Mouse (Mus musculus): ENCODE measurements around the gene Tldc2.

The Tldc2 gene

GRCm38 (mm10) chr2:157086796-157087195 is at the start of gene Tldc2:
TSS of gene Tldc2 (plus strand) at chr2:157087055.
- DNase-seq (ENCODE audit: low read depth, low spot score) = no peak

- DNase-seq (ENCODE audit: low read depth, low spot score) = no peak
Observed at GRCm38 (mm10) chr2:157037303-157037702, 49.6 kb upstream of the Tldc2 start.

GRCm38 (mm10) chr2:157039900-157040648 is 46.8 kb upstream of the Tldc2 start:
- no peak for DNase-seq (ENCODE audit: low read depth, low spot score)

GRCm38 (mm10) chr2:157040649-157041046 is 46.2 kb upstream of the Tldc2 start:
- DNase-seq (ENCODE audit: low read depth, low spot score) = no peak

- DNase-seq (ENCODE audit: low read depth, low spot score) = no peak
Observed at GRCm38 (mm10) chr2:157041421-157041820, 45.4 kb upstream of the Tldc2 start.

GRCm38 (mm10) chr2:157043556-157043955 is 43.3 kb upstream of the Tldc2 start:
- no peak for DNase-seq (ENCODE audit: low read depth, low spot score)

GRCm38 (mm10) chr2:157043987-157044386 is 42.9 kb upstream of the Tldc2 start:
- no peak for DNase-seq (ENCODE audit: low read depth, low spot score)

- DNase-seq (ENCODE audit: low read depth, low spot score) = no peak
Observed at GRCm38 (mm10) chr2:157045932-157046331, 40.9 kb upstream of the Tldc2 start.

- DNase-seq (ENCODE audit: low read depth, low spot score) = no peak
Observed at GRCm38 (mm10) chr2:157046956-157047355, 39.9 kb upstream of the Tldc2 start.

- no peak for DNase-seq (ENCODE audit: low read depth, low spot score)
Observed at GRCm38 (mm10) chr2:157048395-157049181, 38.3 kb upstream of the Tldc2 start.

GRCm38 (mm10) chr2:157049831-157050243 is 37.0 kb upstream of the Tldc2 start:
- DNase-seq (ENCODE audit: low read depth, low spot score) = no peak

- DNase-seq (ENCODE audit: low read depth, low spot score) = no peak
Observed at GRCm38 (mm10) chr2:157052448-157052847, 34.4 kb upstream of the Tldc2 start.

- no peak for DNase-seq (ENCODE audit: low read depth, low spot score)
Observed at GRCm38 (mm10) chr2:157053124-157053523, 33.7 kb upstream of the Tldc2 start.

- no peak for DNase-seq (ENCODE audit: low read depth, low spot score)
Observed at GRCm38 (mm10) chr2:157053787-157054186, 33.1 kb upstream of the Tldc2 start.

GRCm38 (mm10) chr2:157054297-157054696 is 32.6 kb upstream of the Tldc2 start:
- no peak for DNase-seq (ENCODE audit: low read depth, low spot score)

- DNase-seq (ENCODE audit: low read depth, low spot score) = no peak
Observed at GRCm38 (mm10) chr2:157054816-157055215, 32.0 kb upstream of the Tldc2 start.

- DNase-seq (ENCODE audit: low read depth, low spot score) = no peak
Observed at GRCm38 (mm10) chr2:157055721-157056120, 31.1 kb upstream of the Tldc2 start.

- no peak for DNase-seq (ENCODE audit: low read depth, low spot score)
Observed at GRCm38 (mm10) chr2:157057186-157057585, 29.7 kb upstream of the Tldc2 start.

GRCm38 (mm10) chr2:157057758-157058157 is 29.1 kb upstream of the Tldc2 start:
- DNase-seq (ENCODE audit: low read depth, low spot score) = no peak

GRCm38 (mm10) chr2:157058342-157058998 is 28.4 kb upstream of the Tldc2 start:
- no peak for DNase-seq (ENCODE audit: low read depth, low spot score)

GRCm38 (mm10) chr2:157059166-157059565 is 27.7 kb upstream of the Tldc2 start:
- DNase-seq (ENCODE audit: low read depth, low spot score) = no peak

- DNase-seq (ENCODE audit: low read depth, low spot score) = no peak
Observed at GRCm38 (mm10) chr2:157060037-157060436, 26.8 kb upstream of the Tldc2 start.
